Mouse (Mus musculus) midbrain, postnatal 0 days (tissue): Measurements from ENCODE around the gene Cstl1. TPM values are rescaled to one million over a fixed set of nuclear protein-coding genes. Genes with fewer than 3 reads are reported as not detected.

Experiments used
- ATAC-seq: fragments of 200-750 bp; cut with Nextera tagmentation; 2 replicates; pipeline ENCODE4 v1.8.0; 2017; ENCODE audit warnings: moderate number of reproducible peaks, mild to moderate bottlenecking, moderate TSS enrichment, moderate library complexity; ENCODE audit not compliant: low FRiP score
- DNase-seq: peaks from one replicate; pipeline ENCODE4 v3.0.0-alpha.2; 2015; ENCODE audit warnings: low spot score
- H3K27ac ChIP-seq: fragments of 300-500 bp; sonication (generic); 2 replicates; pipeline ENCODE4 v1.5.1; 2014; ENCODE audit warnings: low read depth, mild to moderate bottlenecking, low read length, mixed read lengths
- H3K27me3 ChIP-seq: fragments of 300-500 bp; sonication (generic); 2 replicates; pipeline ENCODE4 v1.6.1; 2014; ENCODE audit warnings: low read length, control low read depth, mixed read lengths; ENCODE audit not compliant: insufficient read depth
- H3K36me3 ChIP-seq: fragments of 300-500 bp; sonication (generic); 2 replicates; pipeline ENCODE4 v1.6.1; 2014; ENCODE audit warnings: low read length, control low read depth, mixed read lengths; ENCODE audit not compliant: insufficient read depth
- H3K4me1 ChIP-seq: fragments of 300-500 bp; sonication (generic); 2 replicates; pipeline ENCODE4 v1.6.1; 2014; ENCODE audit warnings: mild to moderate bottlenecking, control low read depth, antibody characterized with exemption, low read length, mixed read lengths; ENCODE audit not compliant: insufficient read depth
- H3K4me2 ChIP-seq: fragments of 300-500 bp; sonication (generic); 2 replicates; pipeline ENCODE4 v1.6.1; 2014; ENCODE audit warnings: low read depth, mild to moderate bottlenecking, low read length, mixed read lengths; ENCODE audit not compliant: poor library complexity, severe bottlenecking
- H3K4me3 ChIP-seq: fragments of 300-500 bp; sonication (generic); 2 replicates; pipeline ENCODE4 v1.5.1; 2014; ENCODE audit warnings: low read depth, mild to moderate bottlenecking, low read length, moderate library complexity
- H3K9ac ChIP-seq: fragments of 300-500 bp; sonication (generic); replicated peaks from 2 replicates; pipeline ENCODE4 v1.6.1; 2014; ENCODE audit warnings: mild to moderate bottlenecking, low read length, moderate library complexity, mixed read lengths; ENCODE audit not compliant: poor library complexity, severe bottlenecking
- H3K9me3 ChIP-seq: fragments of 300-500 bp; sonication (generic); 2 replicates; pipeline ENCODE4 v1.6.1; 2016; ENCODE audit warnings: low read length, control low read depth
- CTCF ChIP-seq: IDR thresholded peaks from 2 replicates; pipeline ENCODE4 v1.5.1; 2016; ENCODE audit warnings: antibody characterized with exemption, mild to moderate bottlenecking
- WGBS: fragments of 180-500 bp; shearing (Covaris S2); extraction: QIAGEN DNeasy Blood & Tissue Kit; methylation state at CpG from one replicate; pipeline ENCODE4 v1.1.7; 2014; 5-methylcytosine and 5-hydroxymethylcytosine counted together
- polyA plus RNA-seq: library from polyadenylated mRNA; unstranded; fragments of >200 nt; fragmentation: Nextera tagmentation; extraction: Ambion mirVana; gene quantifications from 2 replicates; pipeline ENCODE4 v1.2.1, GENCODE M21; 2015
- total RNA-seq: library from RNA; depleted of rRNA; stranded (reverse); fragments of >200 nt; gene quantifications from 2 replicates; pipeline ENCODE4 v1.2.3, GENCODE M21; 2014; rRNA removed

Gene Cstl1
- total and polyA plus RNA-seq, 2 experiments from 2014 or later: not detected

GRCm38 (mm10) chr2:148801491-148801921 is 51.3 kb downstream of the Cstl1 start:
- Histone ChIP-seq H3K4me2 (no peak overlapping the region), H3K9me3 (no peaks in the 10 kb centered on the region), H3K27ac (no peak overlapping the region), H3K36me3 (no peaks in the 10 kb centered on the region), H3K9ac (no peak overlapping the region), H3K4me3 (no peak overlapping the region), H3K27me3 (no peaks in the 10 kb centered on the region), H3K4me1 (no peaks in the 10 kb centered on the region)
- WGBS: 79% methylated on average over 3 of the region's 3 CpGs
- no peak for ATAC-seq
- DNase-seq: no peak
- TF ChIP-seq CTCF: no peak

Other genes with a start within 250 kb of the Cstl1 start
- 23.8 and 24.9 TPM in 2 replicates for gene Nxt1, start 77.8 kb upstream of the Cstl1 start, total RNA-seq
- gene Nxt1, start 77.8 kb upstream of the Cstl1 start, polyA plus RNA-seq: 22.7 and 26.0 TPM in 2 replicates
- gene Gzf1, start 69.3 kb upstream of the Cstl1 start, total RNA-seq: 16.7 and 22.7 TPM in 2 replicates
- gene Gzf1, start 69.3 kb upstream of the Cstl1 start, polyA plus RNA-seq: 14.1 and 14.4 TPM in 2 replicates
- gene Napb, start 17.9 kb upstream of the Cstl1 start, total RNA-seq: 147 and 186 TPM in 2 replicates
- 117 and 127 TPM in 2 replicates for gene Napb, start 17.9 kb upstream of the Cstl1 start, polyA plus RNA-seq
- gene Cst11, start 21.1 kb downstream of the Cstl1 start, total RNA-seq: not detected in 2 replicates
- gene Cst11, start 21.1 kb downstream of the Cstl1 start, polyA plus RNA-seq: not detected in 2 replicates
- not detected in 2 replicates for gene 8030411F24Rik, start 31.7 kb downstream of the Cstl1 start, total RNA-seq
- gene 8030411F24Rik, start 31.7 kb downstream of the Cstl1 start, polyA plus RNA-seq: not detected in 2 replicates
- gene Cst12, start 39.0 kb downstream of the Cstl1 start, total RNA-seq: not detected in 2 replicates
- not detected in 2 replicates for gene Cst12, start 39.0 kb downstream of the Cstl1 start, polyA plus RNA-seq
- not detected in 2 replicates for gene Cst8, start 48.4 kb downstream of the Cstl1 start, total RNA-seq
- not detected in 2 replicates for gene Cst8, start 48.4 kb downstream of the Cstl1 start, polyA plus RNA-seq
- gene Cst13, start 69.7 kb downstream of the Cstl1 start, total RNA-seq: not detected in 2 replicates
- not detected in 2 replicates for gene Cst13, start 69.7 kb downstream of the Cstl1 start, polyA plus RNA-seq
- gene Cst9, start 84.8 kb downstream of the Cstl1 start, total RNA-seq: not detected in 2 replicates
- gene Cst9, start 84.8 kb downstream of the Cstl1 start, polyA plus RNA-seq: not detected in 2 replicates
- gene 9230104L09Rik, start 114.7 kb downstream of the Cstl1 start, total RNA-seq: not detected in 2 replicates
- not detected in 2 replicates for gene 9230104L09Rik, start 114.7 kb downstream of the Cstl1 start, polyA plus RNA-seq
- gene Cst3, start 125.3 kb downstream of the Cstl1 start, total RNA-seq: 457 and 677 TPM in 2 replicates
- gene Cst3, start 125.3 kb downstream of the Cstl1 start, polyA plus RNA-seq: 1,077 and 1,177 TPM in 2 replicates